Mouse (Mus musculus) CH12.LX (cell line): Measurements from ENCODE around the gene Gatad2a.

Experiments
- CHD2 ChIP-seq: IDR thresholded peaks from 2 replicates; pipeline ENCODE4 v1.6.1; 2011; ENCODE audit warnings: low read length, improper control_type of control experiment
- CTCF ChIP-seq, 2 experiments: IDR thresholded peaks in 1 of 2; conservative IDR thresholded peaks in 1 of 2; 2 replicates each; pipeline ENCODE4 v1.5.1; 2011 to 2012; ENCODE audit warnings: low read depth in 2 of 2, low read length in 2 of 2, improper control_type of control experiment in 1 of 2, inconsistent platforms in 1 of 2, mild to moderate bottlenecking in 1 of 2, moderate library complexity in 1 of 2
- ELF1 ChIP-seq: IDR thresholded peaks from 2 replicates; pipeline ENCODE4 v1.6.1; 2014; ENCODE audit warnings: low read depth, mild to moderate bottlenecking, inconsistent platforms, low read length, improper control_type of control experiment
- GABPA ChIP-seq: IDR thresholded peaks from 2 replicates; pipeline ENCODE4 v1.6.1; 2012; ENCODE audit warnings: low read depth, low read length, improper control_type of control experiment, inconsistent platforms; ENCODE audit not compliant: insufficient replicate concordance
- MAFK ChIP-seq: IDR thresholded peaks from 2 replicates; pipeline ENCODE4 v1.6.1; 2011; ENCODE audit warnings: low read length, improper control_type of control experiment; ENCODE audit not compliant: insufficient replicate concordance
- MAX ChIP-seq: IDR thresholded peaks from 2 replicates; pipeline ENCODE4 v1.6.1; 2011; ENCODE audit warnings: low read length, improper control_type of control experiment
- MEF2A ChIP-seq: IDR thresholded peaks from 2 replicates; pipeline ENCODE4 v1.6.1; 2014; ENCODE audit warnings: low read depth, mild to moderate bottlenecking, inconsistent platforms, low read length, improper control_type of control experiment, borderline replicate concordance
- MYC ChIP-seq: IDR thresholded peaks from 2 replicates; pipeline ENCODE4 v1.6.1; 2011; ENCODE audit warnings: low read depth, mild to moderate bottlenecking, improper control_type of control experiment, low read length
- POLR2A ChIP-seq: IDR thresholded peaks from 2 replicates; pipeline ENCODE4 v1.6.1; 2011; ENCODE audit warnings: low read depth, mild to moderate bottlenecking, improper control_type of control experiment, low read length
- TCF12 ChIP-seq: IDR thresholded peaks from 2 replicates; pipeline ENCODE4 v1.6.1; 2014; ENCODE audit warnings: low read depth, mild to moderate bottlenecking, inconsistent platforms, low read length, improper control_type of control experiment
- USF1 ChIP-seq: IDR thresholded peaks from 2 replicates; pipeline ENCODE4 v1.6.1; 2014; ENCODE audit warnings: low read depth, mild to moderate bottlenecking, inconsistent platforms, low read length, improper control_type of control experiment
- ZC3H11A ChIP-seq: IDR thresholded peaks from 2 replicates; pipeline ENCODE4 v1.6.1; 2012; ENCODE audit warnings: low read depth, mild to moderate bottlenecking, inconsistent platforms, low read length, improper control_type of control experiment

DNA sequence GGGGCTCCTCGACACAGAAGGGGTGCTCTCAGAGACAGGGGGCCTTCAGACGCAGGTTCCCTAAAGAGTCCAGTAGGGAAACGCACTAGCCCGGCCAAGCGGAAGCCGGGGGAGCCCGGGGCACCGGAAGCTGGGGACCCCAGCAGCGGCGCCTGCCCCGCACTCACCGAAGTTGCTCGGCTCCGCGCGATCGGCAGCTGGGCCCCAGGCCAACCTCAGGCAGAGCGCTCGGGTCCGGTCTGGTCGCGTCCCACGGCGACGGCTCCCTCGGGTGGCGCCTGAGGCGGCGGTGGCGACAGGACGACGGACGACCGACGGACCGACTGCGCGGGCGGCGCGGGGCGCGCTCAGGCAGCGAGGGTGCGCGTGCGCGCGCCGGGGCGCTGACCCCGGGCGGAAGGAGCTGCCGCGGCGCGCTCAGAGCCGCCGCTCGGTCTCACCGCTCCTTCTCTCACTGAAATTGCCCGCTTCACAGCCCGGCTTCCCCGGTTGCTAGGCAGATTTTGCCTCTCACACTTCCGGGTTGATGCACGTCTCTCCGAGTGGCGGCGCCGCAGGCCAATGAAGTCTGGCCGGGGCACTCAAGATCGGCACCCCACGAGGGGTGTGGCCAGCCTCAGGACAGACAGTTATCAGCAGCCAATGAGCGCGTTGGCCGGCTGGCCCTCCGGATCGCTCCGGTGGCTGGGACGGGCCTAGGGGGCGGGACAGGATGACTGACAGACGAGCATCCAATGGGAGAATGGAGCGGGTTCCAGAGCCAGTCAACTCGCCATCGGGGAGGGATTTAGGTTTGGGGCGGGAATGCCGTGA, at the start of gene Gatad2a:
- no peak for TF ChIP-seq MAX
- no peak for TF ChIP-seq GABPA
- no peak for TF ChIP-seq MAFK
- TF ChIP-seq CTCF (conservative IDR thresholded peaks at IDR 0.05 in 1 of 2, IDR thresholded peaks at IDR 0.05 in 1 of 2; ENCODE audit: low read depth in 2 of 2, low read length in 2 of 2), result peak in 1 of 2 experiments; percentile 47; a peak in 2 of 4 replicates
- TF ChIP-seq TCF12, result peak; percentile 68
- TF ChIP-seq ZC3H11A, result no peak
- TF ChIP-seq USF1, result no peak
- TF ChIP-seq MEF2A, result no peak; the same call in 1 of the 2 replicates
- no peak for TF ChIP-seq MYC
- peak; percentile 55; the same call in 1 of the 2 replicates for TF ChIP-seq POLR2A
- TF ChIP-seq ELF1, result peak; percentile 100
- peak; percentile 96 for TF ChIP-seq CHD2
